Mouse (Mus musculus) frontal cortex, adult 2 months (tissue): Measurements from ENCODE around the gene Mvb12b. TPM values are rescaled to one million over a fixed set of nuclear protein-coding genes. Genes with fewer than 3 reads are reported as not detected.
A peak's percentile ranks its signal among the peaks of the same experiment; 100 is the strongest.

ENCODE experiments used
- DNase-seq, 2 experiments: peaks; one replicate each; pipeline ENCODE4 v3.0.0; 2022; ENCODE audit warnings: low spot score in 1 of 2; ENCODE audit errors: extremely low spot score in 1 of 2
- polyA plus RNA-seq: library from polyadenylated mRNA; depleted of rRNA; stranded (reverse); fragments of >200 nt; gene quantifications from 2 replicates; pipeline ENCODE4 v1.2.3, GENCODE M21; 2012

The Mvb12b gene
- polyA plus RNA-seq, 1 experiment, result 78.7 TPM

DNA sequence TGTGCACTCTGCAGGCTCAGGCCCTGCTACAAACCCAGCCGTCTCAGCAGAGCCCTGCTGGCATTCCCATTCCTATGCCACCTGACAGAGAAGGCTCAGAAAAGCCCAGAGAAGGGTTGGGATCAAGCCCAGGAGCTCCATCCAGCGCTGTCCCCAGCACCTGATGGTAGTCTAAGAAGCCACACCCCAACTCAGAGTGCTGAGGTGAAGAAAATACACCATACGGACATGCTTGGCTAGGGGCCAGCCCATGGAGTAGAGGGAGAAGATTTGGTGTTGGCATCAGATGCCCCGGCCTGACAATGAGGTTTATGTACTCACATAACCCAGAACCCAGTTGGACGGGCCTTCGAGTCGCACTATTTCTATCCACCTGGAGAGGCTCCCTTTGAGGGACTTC, 137.1 kb downstream of the Mvb12b start:
- DNase-seq, result no peak

DNA sequence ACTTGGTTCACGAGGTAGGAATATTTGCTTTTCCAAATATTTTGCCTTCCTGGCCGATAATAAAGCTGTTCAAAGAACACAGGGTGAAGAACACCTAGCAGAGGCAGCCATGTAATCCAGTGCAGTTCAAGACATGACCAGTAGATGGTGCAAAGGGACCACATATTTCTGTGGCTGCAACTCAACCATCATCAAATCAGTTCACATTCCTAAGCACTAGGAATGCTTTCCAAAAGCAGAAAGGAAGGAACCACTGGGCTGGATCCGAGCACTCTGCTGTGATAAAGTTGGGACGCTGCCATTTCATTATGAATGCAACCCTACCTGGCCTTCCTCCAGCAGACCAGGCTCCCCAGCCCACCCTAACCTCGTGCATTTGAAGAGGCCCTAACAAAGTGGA, 141.3 kb downstream of the Mvb12b start:
- DNase-seq, result peak; percentile 51 to 96

DNA sequence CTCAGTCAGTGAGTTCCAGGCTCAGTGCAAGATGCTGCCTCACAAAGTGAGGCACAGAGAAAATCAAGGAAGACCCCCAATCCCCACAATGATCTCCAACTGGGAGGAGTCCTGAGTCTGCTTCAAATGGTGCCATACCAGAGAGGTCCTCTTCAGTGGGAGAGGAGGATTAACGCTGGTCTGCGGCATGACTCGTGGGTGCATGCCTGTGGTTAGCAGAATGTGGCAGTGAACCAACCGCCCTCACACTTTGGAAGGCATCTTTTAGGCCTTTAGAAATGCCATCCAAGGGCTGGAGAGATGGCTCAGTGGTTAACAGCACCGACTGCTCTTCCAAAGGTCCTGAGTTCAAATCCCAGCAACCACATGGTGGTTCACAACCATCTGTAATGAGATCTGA, 142.0 kb downstream of the Mvb12b start:
- no peak for DNase-seq

DNA sequence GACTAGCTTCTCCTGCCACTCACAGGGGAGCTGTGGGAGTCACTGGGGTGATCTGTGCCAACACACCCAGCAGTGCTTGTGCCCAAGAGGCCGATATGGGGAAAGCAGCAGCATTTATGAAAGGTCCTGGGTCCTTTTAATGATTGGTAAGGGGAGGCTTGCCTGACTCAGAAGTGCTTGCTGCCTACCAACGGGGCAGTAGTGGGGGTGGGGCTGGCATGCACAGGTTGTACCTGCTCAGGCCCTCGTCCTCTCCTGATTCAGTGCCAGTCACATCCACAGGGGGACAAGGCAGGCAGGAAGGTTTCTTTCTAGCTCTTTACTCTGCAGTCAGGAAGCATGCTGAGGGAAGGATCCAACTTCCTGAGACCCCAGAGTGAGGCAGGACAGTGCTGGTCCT, 150.6 kb downstream of the Mvb12b start:
- no peak for DNase-seq

DNA sequence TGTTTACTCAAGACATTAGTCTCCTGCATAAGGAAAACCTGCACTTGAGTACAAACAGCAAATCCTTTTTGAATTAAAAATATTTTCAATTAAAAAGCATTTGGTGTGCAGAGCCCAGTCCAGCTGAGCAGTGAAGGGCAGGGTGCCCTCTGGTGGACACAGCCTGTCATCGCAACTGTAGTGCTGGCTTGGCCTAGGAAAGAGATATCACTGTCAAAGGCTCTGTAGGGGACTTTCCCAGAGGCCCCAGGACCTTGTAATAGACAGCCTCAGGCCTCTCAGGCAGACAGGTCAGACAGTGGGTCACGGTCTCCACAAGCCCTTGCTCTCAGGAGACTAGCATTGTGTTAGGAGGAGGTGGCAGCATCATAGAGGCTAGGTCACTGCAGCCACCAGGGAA, 151.0 kb downstream of the Mvb12b start:
- DNase-seq, result peak; percentile 29 to 84

DNA sequence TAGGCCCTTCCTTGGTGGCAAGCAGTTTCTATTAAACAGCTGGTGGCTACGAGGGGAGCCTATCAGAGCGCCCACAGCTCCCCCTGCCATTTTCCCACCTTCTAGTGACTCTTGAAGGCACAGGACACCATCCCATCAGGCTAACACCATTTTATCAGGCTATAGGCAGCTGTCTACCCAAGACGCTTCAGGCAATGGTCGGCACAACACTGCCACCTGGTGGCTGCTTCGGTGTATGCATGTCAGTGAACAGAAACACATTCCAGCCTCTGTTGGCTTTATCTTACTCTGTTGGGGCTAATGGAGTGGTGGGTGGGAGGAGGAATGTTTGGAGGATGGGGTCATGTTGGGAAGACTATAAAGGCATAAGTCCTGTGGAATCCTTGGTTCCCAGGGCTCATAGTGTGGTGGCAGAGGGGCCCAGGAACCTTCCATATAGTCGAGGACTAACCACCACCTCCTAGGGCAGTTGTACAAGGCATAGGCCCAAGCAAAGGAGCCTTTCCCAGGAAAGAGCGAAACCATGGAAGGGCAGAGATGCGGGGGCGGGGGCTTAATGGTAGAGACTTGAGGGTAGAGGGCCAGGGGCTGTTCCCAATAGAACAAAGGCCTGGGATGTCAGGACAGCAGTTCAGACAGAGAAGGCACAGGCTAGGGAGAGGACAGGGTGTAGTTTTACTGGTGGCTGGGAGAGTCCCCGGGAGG, 152.8 kb downstream of the Mvb12b start:
- DNase-seq, result peak; percentile 60 to 92

DNA sequence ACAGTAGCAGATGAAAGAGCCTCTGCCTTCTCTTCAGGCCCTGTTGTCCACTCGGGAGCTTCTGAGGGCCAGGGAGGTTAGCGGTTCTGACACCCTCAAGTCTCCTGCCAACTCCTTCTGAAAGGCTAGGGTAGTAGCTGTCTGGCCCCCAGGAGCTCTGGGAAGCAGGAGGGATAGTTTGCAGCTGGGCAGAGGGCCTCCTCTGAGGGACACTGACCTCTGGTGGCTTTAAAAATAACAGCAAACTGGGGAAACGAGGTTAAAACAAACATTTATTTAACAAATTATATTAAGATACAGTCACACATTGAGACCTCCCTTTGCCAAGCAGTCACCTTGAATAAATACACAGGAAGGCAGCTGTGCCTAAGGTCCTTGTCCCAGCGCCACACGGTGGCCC, 158.0 kb downstream of the Mvb12b start:
- no peak for DNase-seq

DNA sequence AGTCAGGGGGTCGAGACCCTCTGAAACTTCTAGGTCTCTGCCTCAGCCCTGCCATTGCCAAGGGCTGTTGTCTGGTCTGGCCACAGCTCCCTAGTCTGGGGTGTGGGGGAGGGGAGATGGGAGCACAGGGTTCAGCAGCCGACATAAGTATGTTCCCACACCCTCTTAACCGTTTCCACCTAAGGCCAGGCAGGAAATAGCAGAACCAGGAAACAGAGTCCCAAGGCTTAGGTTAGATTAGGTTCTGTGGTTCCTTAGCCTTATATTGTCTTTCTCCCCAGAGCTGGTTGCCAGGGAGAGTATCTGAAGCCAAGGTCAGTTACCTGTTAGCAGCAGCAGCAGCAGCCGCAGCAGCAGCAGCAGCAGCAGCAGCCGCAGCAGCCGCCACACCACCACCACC, 160.5 kb downstream of the Mvb12b start:
- DNase-seq, result no peak

DNA sequence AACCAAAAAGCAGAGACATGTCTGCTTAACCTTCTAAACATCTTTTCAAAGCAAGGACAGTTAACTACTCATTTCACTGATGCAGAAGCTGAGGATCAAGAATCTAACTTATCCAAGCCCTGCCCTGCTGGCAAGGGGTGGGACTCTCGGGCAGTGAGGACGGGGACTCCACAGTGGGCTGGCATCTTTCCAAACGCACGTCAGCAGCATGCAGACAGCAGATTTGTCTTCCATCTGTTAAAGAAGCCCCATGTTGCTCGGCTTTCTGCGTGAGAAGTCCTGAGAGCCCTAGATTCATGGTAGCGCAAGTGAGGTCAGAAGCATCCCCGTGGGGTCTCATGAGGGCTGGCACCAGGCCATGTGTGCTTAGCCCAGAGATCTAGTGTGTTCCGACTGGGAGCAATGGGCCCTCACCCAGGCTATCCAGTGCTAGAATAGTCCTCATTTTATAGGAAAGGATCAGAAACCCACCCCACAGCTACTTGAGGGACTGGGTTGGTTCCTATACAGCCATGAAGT, 167.3 kb downstream of the Mvb12b start:
- DNase-seq, result no peak

DNA sequence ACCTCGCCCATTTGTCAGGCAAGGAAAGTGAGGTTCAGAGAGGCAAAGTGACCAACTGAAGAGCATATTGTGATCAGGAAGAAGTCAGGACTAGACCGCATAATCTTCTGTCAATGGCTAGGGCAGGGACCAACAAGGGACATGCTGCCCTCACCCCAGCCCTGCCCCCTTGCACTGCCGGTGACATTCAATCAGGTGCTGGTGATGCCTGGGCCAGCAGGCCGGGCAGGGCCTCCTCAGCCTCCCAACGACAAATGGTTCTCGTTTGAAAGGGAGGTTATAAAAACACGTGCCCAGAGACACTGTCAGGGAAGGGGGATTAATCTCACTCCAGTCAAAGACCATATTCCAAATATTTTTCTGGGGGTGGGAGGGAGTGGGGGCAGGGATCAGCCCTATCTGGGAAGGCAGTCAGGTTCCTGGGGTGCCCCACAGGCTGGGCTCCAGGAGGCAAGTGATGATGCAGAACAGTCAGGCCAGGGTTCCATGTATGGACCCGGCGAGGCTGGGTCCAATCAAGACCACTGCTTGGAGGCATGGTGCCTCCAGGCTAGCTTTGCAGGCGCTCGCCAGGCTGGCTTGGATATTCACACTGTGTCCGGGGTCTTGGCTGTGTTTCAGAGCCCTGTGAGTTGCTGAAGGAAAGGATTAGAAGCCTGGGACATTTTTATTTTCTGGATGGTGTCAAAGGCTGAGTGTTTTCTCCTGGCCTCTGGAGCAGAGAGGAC, 168.2 kb downstream of the Mvb12b start:
- no peak for DNase-seq

DNA sequence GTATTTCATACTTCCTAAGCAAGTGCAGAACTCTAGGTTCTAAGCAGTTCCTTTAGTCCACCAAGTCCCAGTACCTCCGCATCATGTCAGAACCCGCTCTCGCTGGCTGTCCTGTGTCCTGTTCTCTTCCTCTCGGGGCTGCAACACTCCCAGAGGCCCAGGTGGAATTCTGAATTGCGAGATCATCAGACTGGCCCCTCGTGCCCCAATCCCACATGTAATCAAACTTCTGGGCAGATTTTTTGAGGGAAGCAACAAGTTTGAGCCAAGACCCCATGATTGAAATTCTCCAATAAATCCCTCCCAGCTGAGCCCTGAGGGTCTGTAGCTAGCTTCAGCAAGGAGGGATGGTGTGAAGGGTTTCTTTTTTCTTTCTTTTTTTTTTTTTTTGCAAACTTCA, 169.2 kb downstream of the Mvb12b start:
- no peak for DNase-seq

DNA sequence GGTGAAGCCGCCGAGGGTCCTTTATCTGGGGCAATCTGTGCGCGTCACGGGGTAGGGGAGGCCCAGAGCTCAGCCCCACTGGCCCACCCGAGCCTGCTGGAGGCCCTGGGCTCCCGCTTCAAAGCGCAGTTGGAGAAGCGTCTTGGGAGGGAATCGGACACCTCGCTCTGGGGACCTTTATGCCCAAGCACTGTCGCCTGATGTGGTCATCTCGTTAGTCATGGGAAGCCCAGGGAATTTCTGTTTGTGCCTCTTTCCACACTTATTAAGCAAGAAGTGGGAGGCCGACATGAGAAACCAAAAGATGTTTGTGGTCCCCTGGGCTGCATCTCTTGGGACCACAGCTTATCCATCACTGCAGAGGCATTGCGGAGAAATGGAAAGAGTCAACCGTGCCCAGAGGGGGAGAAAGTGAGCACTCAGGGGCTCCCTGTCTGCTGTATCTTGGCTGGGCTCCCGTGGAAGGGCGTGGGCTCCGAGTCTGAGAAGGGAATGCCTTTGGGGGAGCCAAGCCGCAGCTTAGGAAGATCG, 169.9 kb downstream of the Mvb12b start:
- DNase-seq, result no peak

DNA sequence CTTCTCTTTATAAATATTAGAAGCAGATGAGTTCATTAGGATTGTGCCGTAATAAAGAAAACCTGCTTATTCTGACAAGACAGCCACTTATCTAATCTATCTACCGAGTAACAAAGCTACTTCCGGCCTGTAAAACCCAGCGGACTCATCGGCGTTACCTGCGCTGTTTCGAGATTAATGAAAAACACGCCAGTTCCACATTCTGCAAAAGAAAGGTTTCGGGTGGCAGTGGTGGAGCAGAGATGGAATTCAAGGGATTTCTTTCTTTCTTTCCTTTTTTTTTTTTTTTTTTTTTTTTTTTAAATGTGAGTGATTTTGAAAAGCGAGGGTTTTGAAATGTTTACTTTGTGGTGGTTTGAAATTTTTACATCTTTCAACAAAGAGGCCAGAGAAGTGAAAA, 170.4 kb downstream of the Mvb12b start:
- DNase-seq, result no peak

DNA sequence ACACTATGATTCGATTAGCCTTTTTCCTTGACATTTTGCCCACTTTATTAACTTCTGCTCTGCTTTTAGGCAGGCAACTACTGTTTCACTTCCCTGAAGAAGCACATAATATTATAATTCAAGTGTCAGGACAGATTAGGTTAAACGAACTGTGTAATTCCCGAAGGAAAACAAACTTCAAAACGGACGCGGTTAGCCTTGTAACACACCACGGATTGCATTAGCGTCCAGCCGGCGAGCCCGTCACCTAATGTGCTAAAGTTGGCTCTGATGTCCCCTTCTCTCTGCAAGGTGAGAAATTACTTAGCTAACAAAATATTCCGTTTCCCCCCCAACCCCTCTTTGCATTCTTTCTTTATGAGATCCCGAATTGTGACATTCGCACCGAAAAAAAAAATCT, 170.9 kb downstream of the Mvb12b start:
- DNase-seq, result no peak

DNA sequence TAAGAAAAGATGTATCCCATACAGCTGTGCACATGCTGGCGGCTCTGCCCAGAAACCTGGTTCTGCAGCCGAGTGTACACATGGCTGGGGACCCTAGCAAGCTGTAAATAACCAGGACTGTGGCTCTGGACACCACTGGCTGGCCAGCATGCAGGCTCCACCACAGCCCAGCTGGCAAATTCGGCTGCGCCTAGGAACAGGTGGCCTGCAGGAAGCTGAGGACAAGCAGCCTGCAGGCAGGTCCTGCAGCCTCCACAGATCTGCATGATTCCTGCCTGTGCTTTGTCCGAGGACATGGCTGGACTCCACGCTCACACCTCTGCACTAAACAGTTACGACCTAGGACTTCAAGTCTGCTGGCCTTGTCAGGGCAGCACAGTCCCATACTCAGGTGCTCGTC, 172.8 kb downstream of the Mvb12b start:
- no peak for DNase-seq

DNA sequence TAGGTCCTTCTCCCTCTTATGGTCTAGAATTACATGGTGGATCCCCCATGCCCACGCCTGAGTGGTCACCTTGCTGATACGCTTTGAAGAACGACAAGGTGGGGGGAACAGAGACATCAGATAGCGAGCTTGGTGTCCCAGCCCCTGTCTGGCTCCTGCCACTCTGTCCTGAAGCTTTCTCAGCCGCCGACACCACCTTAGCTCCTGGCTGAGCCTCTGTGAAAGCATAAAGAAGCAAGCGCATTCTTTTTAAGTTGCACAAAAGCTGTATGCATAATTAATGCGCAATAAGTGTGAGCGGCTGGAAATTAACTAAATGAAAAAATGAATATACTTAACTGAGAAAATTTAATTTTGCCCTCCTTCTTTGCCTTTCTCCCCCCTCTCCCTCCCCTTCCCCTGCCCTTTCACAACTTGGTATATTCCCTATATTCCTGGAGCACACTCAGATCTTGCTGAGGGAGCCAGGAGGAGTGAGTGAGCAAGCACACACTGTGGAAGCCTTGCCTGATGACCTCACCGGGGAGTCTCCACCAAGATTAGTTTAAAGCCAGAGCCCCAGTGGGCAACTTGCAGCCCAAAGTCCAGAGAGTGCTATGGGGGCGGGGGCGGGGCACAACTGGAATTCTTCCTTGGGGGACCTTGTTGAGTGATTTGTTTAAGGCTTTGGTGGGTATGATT, 174.0 kb downstream of the Mvb12b start:
- no peak for DNase-seq

DNA sequence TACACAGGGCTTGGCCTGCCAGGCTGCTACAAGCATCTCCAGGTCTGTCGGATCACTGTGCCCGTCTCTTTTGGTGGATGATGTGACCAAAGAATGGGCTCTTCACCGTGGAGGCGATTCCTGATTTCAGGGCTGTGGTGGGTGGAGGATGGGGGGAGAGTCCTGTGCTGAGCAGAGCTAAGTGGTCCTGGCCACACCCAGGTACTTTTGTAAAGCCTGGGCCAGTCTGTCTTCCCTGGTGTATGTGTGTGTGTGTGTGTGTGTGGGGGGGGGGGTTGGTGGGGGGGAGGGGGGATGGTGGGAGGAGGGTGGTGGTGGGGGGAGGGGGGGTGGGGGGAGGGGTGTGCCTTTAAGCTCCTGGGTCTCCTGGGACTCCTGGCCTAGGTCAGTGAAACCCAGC, 174.9 kb downstream of the Mvb12b start:
- no peak for DNase-seq

DNA sequence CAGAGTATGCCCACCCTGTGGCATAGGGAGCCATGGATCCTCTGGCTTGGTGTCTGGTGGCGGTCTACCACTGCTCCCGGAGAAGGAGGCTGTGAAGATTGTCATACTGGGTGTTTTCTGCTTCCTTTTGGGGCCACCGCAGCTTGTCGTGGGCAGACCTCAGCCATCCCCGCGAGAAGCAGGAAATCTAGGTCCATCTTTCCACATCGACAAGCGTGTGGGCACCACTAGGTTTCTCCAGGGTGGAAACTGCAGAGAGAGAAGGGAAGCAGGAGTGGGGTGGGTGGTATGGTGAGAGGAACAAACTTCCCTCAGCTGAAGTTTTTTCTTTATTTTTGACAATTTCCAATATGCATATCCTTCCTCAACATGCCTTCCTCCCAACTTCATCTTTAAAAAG, 178.9 kb downstream of the Mvb12b start:
- DNase-seq, result peak in 1 of 2 experiments; percentile 58

DNA sequence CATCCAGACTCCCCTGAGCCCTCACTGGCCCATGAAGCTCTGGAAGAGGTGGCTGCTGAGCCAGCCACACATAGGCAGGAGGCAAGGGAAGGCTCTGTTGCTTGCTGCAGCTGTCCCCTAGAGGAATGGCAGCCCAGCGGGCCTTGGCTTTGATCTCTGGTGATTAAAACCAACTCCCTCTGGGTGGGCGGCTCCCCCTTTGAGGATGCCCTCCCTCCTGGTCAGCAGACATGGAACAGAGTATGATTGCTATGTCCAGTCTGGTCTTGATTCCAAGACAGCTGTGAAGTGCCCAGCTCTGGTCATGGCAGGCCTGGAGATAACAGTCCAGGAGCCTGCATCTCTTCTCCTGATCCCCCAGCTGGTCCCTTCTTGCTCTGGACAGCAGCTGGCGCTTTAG, 179.7 kb downstream of the Mvb12b start:
- no peak for DNase-seq

DNA sequence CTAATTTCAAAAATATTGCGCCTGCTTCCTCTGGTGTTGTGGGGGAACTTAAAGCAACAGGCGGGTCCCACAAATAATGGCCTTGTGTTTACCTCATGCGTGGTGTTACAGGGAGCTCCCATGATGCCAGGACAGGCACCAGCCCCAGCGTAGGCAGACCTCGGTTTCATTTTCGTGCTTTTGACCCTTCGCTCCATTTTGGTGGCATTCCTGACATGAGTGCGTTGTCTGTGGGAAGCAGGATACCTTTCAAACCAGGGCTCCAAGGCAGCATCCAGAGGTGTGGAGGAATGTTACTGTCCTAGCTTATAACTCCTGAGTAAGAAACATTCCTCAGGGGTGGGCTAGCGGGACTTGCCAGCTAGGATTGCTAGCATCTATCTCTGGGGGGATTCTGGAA, 181.3 kb downstream of the Mvb12b start:
- DNase-seq, result no peak

DNA sequence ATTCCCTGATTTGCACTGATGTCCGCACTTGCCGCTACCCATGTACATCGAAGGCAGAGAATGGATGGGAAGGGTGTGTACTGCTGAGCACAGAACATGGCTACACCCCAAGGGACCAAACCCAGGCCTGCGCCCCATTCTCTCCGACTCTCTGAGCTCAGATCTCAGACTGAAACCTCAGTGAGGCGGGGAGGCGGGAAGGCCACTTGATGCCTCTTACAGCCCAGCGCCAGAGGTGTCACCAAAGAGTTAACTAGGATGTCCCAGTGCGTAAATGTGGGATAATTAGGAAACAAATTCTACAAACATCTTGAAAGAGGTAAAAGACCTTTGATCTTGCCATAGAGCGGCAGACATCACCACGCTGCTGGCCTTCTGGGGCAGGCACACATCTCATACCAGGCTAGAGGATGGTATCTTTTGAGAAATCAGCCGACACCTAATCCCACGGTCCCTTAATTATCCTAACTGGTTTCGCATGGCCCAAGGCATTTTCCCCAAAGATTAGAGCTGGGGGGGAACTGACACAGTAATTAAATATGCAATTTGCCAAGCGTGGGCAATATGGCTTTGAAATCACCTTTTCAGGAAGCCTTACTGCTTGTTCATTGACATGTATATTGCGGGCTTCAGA, 181.9 kb downstream of the Mvb12b start:
- no peak for DNase-seq
